Mouse (Mus musculus) hindbrain, embryonic 13.5 days (tissue): ENCODE results near the gene Col8a1. TPM values are rescaled to one million over a fixed set of nuclear protein-coding genes. Genes with fewer than 3 reads are reported as not detected.
A peak's percentile ranks its signal among the peaks of the same experiment; 100 is the strongest.

ENCODE experiments used
- ATAC-seq: fragments of 200-750 bp; cut with Nextera tagmentation; 2 replicates; pipeline ENCODE4 v1.8.0; 2017; ENCODE audit warnings: moderate TSS enrichment; ENCODE audit not compliant: low FRiP score
- H3K27ac ChIP-seq: fragments of 300-500 bp; sonication (generic); 2 replicates; pipeline ENCODE4 v1.5.1; 2015; ENCODE audit warnings: inconsistent platforms, mild to moderate bottlenecking, moderate library complexity
- H3K27me3 ChIP-seq: fragments of 300-500 bp; sonication (generic); 2 replicates; pipeline ENCODE4 v1.6.1; 2015; ENCODE audit warnings: mild to moderate bottlenecking, inconsistent platforms
- H3K36me3 ChIP-seq: fragments of 300-500 bp; sonication (generic); 2 replicates; pipeline ENCODE4 v1.6.1; 2015; ENCODE audit warnings: mild to moderate bottlenecking, inconsistent platforms
- H3K4me1 ChIP-seq: fragments of 300-500 bp; sonication (generic); replicated peaks from 2 replicates; pipeline ENCODE4 v1.6.1; 2015; ENCODE audit warnings: inconsistent platforms
- H3K4me2 ChIP-seq: fragments of 300-500 bp; sonication (generic); 2 replicates; pipeline ENCODE4 v1.6.1; 2015; ENCODE audit warnings: inconsistent platforms, mild to moderate bottlenecking, moderate library complexity
- H3K4me3 ChIP-seq: fragments of 300-500 bp; sonication (generic); 2 replicates; pipeline ENCODE4 v1.5.1; 2015; ENCODE audit warnings: mild to moderate bottlenecking, inconsistent platforms
- H3K9ac ChIP-seq: fragments of 300-500 bp; sonication (generic); 2 replicates; pipeline ENCODE4 v1.6.1; 2015; ENCODE audit warnings: mild to moderate bottlenecking, inconsistent platforms
- H3K9me3 ChIP-seq: fragments of 300-500 bp; sonication (generic); 2 replicates; pipeline ENCODE4 v1.6.1; 2016; ENCODE audit warnings: inconsistent platforms
- WGBS: fragments of 180-500 bp; shearing (Covaris S2); methylation state at CpG from one replicate; pipeline ENCODE4 v1.1.7; 2015; 5-methylcytosine and 5-hydroxymethylcytosine counted together
- polyA plus RNA-seq: library from polyadenylated mRNA; unstranded; fragments of >200 nt; fragmentation: Nextera tagmentation; extraction: Ambion mirVana; gene quantifications from 2 replicates; pipeline ENCODE4 v1.2.1, GENCODE M21; 2015

Gene Col8a1
- polyA plus RNA-seq: 4.5 and 5.5 TPM in 2 replicates

GRCm38 (mm10) chr16:57754526-57755125, at the start of gene Col8a1:
TSS of gene Col8a1 (minus strand) at chr16:57754737.
- Histone ChIP-seq H3K9ac (peak within 1 kb of the TSS; percentile 69), H3K4me3 (peak within 1 kb of the TSS; percentile 45), H3K36me3 (no peaks in the 10 kb centered on the region), H3K4me2 (peak within 1 kb of the TSS; percentile 74), H3K9me3 (no peaks in the 10 kb centered on the region), H3K4me1 (peaks cover 14% of the 10 kb centered on the region), H3K27ac (no peak within 1 kb of the TSS), H3K27me3 (peaks cover 4% of the 10 kb centered on the region; the same call in 1 of the 2 replicates)
- ATAC-seq: peak; percentile 78
- WGBS: 1% methylated on average over 19 of the region's 19 CpGs

- Histone ChIP-seq H3K27ac (no peak overlapping the region), H3K36me3 (no peaks in the 10 kb centered on the region), H3K27me3 (no peaks in the 10 kb centered on the region), H3K4me3 (no peak overlapping the region), H3K4me2 (no peak overlapping the region), H3K9ac (no peak overlapping the region), H3K4me1 (no peaks in the 10 kb centered on the region), H3K9me3 (no peaks in the 10 kb centered on the region)
- ATAC-seq: no peak
- 96% methylated on average over 2 of the region's 2 CpGs for WGBS
These were observed 47.3 kb upstream of the Col8a1 start for GRCm38 (mm10) chr16:57801886-57802285.

- ATAC-seq: no peak
- H3K9me3 ChIP-seq: no peaks in the 10 kb centered on the region
- no peak overlapping the region for H3K4me2 ChIP-seq
- H3K36me3 ChIP-seq: no peaks in the 10 kb centered on the region
- H3K27ac ChIP-seq: no peak overlapping the region
- H3K4me1 ChIP-seq: no peaks in the 10 kb centered on the region
- H3K27me3 ChIP-seq: no peaks in the 10 kb centered on the region
- no peak overlapping the region for H3K9ac ChIP-seq
- no peak overlapping the region for H3K4me3 ChIP-seq
- 74% methylated on average over 6 of the region's 6 CpGs for WGBS
These were observed 41.8 kb upstream of the Col8a1 start for GRCm38 (mm10) chr16:57796321-57796720.

GRCm38 (mm10) chr16:57779011-57779410, 24.5 kb upstream of the Col8a1 start:
- Histone ChIP-seq H3K27me3 (no peaks in the 10 kb centered on the region), H3K4me2 (no peak overlapping the region), H3K9me3 (no peaks in the 10 kb centered on the region), H3K27ac (no peak overlapping the region), H3K36me3 (no peaks in the 10 kb centered on the region), H3K9ac (no peak overlapping the region), H3K4me1 (no peaks in the 10 kb centered on the region), H3K4me3 (no peak overlapping the region)
- no peak for ATAC-seq

DNA sequence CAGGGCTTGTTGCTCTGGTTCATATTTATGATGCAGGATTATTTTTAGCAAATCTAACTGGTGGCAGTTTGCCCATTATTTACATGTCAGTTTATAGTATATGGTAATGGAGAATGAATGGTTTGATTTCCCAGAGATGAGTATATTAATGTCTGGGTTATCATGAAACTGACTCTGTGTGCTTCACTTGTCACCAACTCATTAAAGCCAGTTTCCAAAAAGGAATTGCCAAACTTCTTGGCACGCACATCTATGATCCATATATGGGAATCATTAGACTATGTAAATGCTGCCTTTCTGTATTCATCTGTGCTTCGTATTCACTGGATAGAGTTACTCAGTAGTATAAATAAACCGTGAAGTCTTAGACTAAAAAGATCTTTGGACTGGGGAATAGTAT, 11.1 kb upstream of the Col8a1 start:
- Histone ChIP-seq H3K27ac (no peak overlapping the region), H3K36me3 (no peaks in the 10 kb centered on the region), H3K4me1 (no peaks in the 10 kb centered on the region), H3K27me3 (no peaks in the 10 kb centered on the region), H3K4me2 (no peak overlapping the region), H3K9ac (no peak overlapping the region), H3K9me3 (no peaks in the 10 kb centered on the region), H3K4me3 (no peak overlapping the region)
- WGBS: 88% methylated on average over 3 of the region's 3 CpGs
- no peak for ATAC-seq

DNA sequence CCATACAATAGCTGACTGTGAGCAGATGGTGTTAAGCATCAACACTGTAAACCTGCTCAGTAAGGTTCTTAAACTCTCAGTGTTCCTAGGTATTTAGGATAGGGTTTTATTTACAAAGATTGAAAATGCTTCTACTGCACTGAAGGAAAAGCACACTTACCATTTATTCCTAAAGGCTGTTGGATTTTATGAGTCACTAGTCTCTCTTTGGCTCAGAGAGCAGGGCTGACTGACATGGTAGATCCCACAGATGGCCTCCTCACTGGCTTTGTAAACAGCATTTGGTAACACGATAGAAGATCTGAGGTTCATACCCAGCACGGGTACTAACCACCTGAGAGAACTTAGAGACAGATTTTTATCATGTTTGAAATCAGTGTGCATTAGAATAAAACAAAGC, 5.3 kb upstream of the Col8a1 start:
- 86% methylated on average over 2 of the region's 2 CpGs for WGBS
- Histone ChIP-seq H3K9ac (no peak overlapping the region), H3K9me3 (no peaks in the 10 kb centered on the region)

DNA sequence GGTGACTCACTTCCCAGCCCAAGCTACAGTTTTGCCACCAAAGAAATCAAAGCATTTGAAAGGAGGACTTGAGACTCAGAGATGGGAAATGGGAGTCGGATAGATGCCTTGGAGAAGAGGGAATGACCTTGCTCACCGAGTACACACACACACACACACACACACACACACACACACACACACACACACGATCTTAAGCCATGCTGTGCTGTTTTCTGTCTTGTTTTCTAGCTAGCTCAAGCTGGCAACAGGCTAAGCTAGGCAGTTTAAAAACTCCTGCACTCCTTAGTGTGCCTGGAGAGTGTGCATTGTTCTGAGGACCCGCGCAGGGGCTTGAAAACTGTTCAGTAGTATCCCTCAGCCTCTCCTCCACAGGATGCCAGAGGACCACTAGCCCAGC, 1.2 kb upstream of the Col8a1 start:
- peak overlapping the region; percentile 45 for H3K4me3 ChIP-seq
- peak overlapping the region; percentile 74 for H3K4me2 ChIP-seq
- 36% methylated on average over 5 of the region's 5 CpGs for WGBS
- peaks cover 14% of the 10 kb centered on the region for H3K4me1 ChIP-seq
- peak overlapping the region; percentile 69 for H3K9ac ChIP-seq
- H3K9me3 ChIP-seq: no peaks in the 10 kb centered on the region
- no peak overlapping the region for H3K27ac ChIP-seq
- no peaks in the 10 kb centered on the region for H3K36me3 ChIP-seq
- ATAC-seq: no peak
- H3K27me3 ChIP-seq: peaks cover 4% of the 10 kb centered on the region; the same call in 1 of the 2 replicates

More for the DNA sequence above, 5.3 kb upstream of the Col8a1 start:
- Histone ChIP-seq H3K27me3 (peaks cover 4% of the 10 kb centered on the region; the same call in 1 of the 2 replicates), H3K27ac (no peak overlapping the region), H3K4me1 (peaks cover 10% of the 10 kb centered on the region), H3K4me2 (no peak overlapping the region), H3K36me3 (no peaks in the 10 kb centered on the region), H3K4me3 (no peak overlapping the region)
- no peak for ATAC-seq

DNA sequence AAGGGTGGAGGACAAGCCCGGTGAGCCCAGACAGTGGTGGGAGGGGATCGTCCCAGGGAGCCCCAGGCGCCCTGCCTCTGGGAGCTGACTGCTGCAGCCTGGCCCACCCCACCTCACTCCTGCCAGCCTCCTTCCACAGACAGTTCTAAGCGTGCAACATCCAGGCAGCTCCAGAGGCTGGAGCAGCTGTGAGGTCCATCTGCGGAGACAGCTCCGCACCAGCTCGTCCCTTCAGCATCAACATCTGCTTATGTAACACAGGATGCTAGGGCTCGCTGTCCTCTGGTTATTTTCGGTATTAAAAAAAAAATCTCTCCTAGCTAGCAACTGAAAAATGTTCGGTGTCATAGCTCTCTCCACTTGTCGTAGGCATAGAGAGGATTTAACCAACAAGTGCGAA, 704 bp upstream of the Col8a1 start:
- Histone ChIP-seq H3K4me1 (peaks cover 14% of the 10 kb centered on the region), H3K27me3 (peaks cover 4% of the 10 kb centered on the region; the same call in 1 of the 2 replicates), H3K4me3 (peak overlapping the region; percentile 45), H3K27ac (no peak overlapping the region), H3K4me2 (peak overlapping the region; percentile 74), H3K36me3 (no peaks in the 10 kb centered on the region), H3K9me3 (no peaks in the 10 kb centered on the region), H3K9ac (peak overlapping the region; percentile 69)
- 25% methylated on average over 12 of the region's 12 CpGs for WGBS
- ATAC-seq: peak; percentile 84

DNA sequence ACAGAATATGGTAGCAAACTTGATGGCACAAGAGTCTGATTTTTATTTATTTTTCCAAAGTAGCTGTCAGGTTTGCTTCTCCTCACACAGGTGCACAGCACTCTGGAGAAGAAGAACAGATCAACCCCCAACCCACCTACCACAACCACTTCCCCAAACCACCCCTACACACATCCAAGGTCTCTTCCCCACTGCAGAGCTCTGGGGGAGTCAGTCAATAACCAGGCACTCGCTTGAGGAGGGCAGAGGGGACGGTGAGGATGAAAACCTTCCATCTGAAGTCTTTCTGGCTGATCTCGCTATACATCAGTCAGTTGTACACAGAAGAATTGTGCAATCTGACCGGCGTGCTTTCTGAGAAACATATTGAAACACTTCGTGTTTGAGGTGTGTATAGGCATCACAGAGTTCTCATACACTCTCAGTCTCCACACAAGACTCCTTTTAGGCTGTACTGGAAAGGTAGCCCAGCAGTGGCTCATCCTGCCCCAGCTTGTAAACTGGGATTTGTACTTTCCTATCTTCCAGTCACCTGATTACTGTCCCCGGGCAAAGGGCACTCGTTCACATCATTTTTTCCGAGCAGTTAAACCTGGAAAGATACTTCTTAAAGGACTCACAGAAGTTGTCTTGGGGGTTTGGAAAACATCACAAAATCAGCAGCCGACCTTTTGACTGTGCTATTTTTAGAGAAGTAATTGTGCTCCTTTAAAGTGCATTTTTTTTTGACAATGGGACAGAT, 827 bp downstream of the Col8a1 start:
- H3K4me2 ChIP-seq: no peak overlapping the region
- peaks cover 4% of the 10 kb centered on the region; the same call in 1 of the 2 replicates for H3K27me3 ChIP-seq
- H3K9me3 ChIP-seq: no peaks in the 10 kb centered on the region
- H3K36me3 ChIP-seq: no peaks in the 10 kb centered on the region
- no peak for ATAC-seq
- H3K9ac ChIP-seq: no peak overlapping the region
- no peak overlapping the region for H3K27ac ChIP-seq
- 58% methylated on average over 10 of the region's 10 CpGs for WGBS
- H3K4me3 ChIP-seq: no peak overlapping the region
- H3K4me1 ChIP-seq: peaks cover 14% of the 10 kb centered on the region

- no peak overlapping the region for H3K4me2 ChIP-seq
- WGBS: 50% methylated on average over 2 of the region's 2 CpGs
- H3K9me3 ChIP-seq: no peaks in the 10 kb centered on the region
- no peak overlapping the region for H3K9ac ChIP-seq
- ATAC-seq: no peak
- H3K36me3 ChIP-seq: no peaks in the 10 kb centered on the region
- no peak overlapping the region for H3K4me3 ChIP-seq
- H3K27me3 ChIP-seq: no peaks in the 10 kb centered on the region
- H3K27ac ChIP-seq: no peak overlapping the region
- peaks cover 11% of the 10 kb centered on the region for H3K4me1 ChIP-seq
These were observed 4.0 kb downstream of the Col8a1 start for GRCm38 (mm10) chr16:57750549-57750948.

DNA sequence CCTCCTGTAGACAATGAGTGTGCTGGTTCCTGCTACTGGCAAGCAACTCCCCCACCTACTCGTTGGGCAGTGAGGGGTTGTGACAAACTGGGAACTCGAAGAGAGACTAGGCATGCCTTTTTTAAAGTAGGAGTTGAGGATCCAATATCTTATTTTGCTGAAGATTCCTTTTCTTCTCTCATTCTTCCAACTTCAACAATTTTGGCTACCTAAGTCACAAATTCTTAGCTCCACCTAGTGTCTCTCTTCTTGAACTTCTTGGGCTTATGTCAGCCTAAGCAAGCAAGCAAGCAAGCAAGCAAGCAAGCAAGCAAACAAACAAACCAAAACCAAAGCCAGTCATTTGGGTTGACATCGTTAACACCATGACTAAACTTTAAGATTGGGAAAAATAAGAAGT, 6.4 kb downstream of the Col8a1 start:
- no peaks in the 10 kb centered on the region for H3K36me3 ChIP-seq
- no peak overlapping the region for H3K4me2 ChIP-seq
- WGBS: 79% methylated on average over 3 of the region's 3 CpGs
- H3K4me1 ChIP-seq: no peaks in the 10 kb centered on the region
- no peak overlapping the region for H3K4me3 ChIP-seq
- H3K27me3 ChIP-seq: no peaks in the 10 kb centered on the region
- no peak overlapping the region for H3K27ac ChIP-seq
- no peaks in the 10 kb centered on the region for H3K9me3 ChIP-seq
- ATAC-seq: no peak
- H3K9ac ChIP-seq: no peak overlapping the region

- 78% methylated on average over 2 of the region's 2 CpGs for WGBS
- no peak for ATAC-seq
These were observed 7.0 kb downstream of the Col8a1 start for GRCm38 (mm10) chr16:57747357-57748056.

More at GRCm38 (mm10) chr16:57747357-57748056, 7.0 kb downstream of the Col8a1 start:
- Histone ChIP-seq H3K9ac (no peak overlapping the region), H3K36me3 (no peaks in the 10 kb centered on the region), H3K9me3 (no peaks in the 10 kb centered on the region), H3K4me2 (no peak overlapping the region), H3K27me3 (no peaks in the 10 kb centered on the region), H3K4me1 (no peaks in the 10 kb centered on the region), H3K27ac (no peak overlapping the region), H3K4me3 (no peak overlapping the region)
